Mouse (Mus musculus) ovary, adult 18-20 months (tissue): Measurements from ENCODE around the gene Cx3cr1.
"Not testable (repeated sequence)": the region's sequence is repeated elsewhere in the genome, so short reads cannot be mapped to it uniquely, and the experiment has no call there.

Source experiments
- DNase-seq: peaks from one replicate; pipeline ENCODE4 v3.0.0; 2022; ENCODE audit warnings: low spot score, mixed read lengths

Gene Cx3cr1

GRCm38 (mm10) chr9:120024171-120024570, 45.5 kb downstream of the Cx3cr1 start:
- no peak for DNase-seq

- DNase-seq: no peak
These were observed 46.4 kb downstream of the Cx3cr1 start, which contains the start of gene Xirp1 for GRCm38 (mm10) chr9:120023086-120023811. TSS of gene Xirp1 (minus strand) at chr9:120023598.

- no peak for DNase-seq
These were observed 48.5 kb downstream of the Cx3cr1 start for GRCm38 (mm10) chr9:120021164-120021563.

- peak; percentile 31 for DNase-seq
These were observed 49.3 kb downstream of the Cx3cr1 start for GRCm38 (mm10) chr9:120020285-120020890.

- no peak for DNase-seq
These were observed 52.7 kb downstream of the Cx3cr1 start for GRCm38 (mm10) chr9:120016956-120017355.

- no peak for DNase-seq
These were observed 54.9 kb downstream of the Cx3cr1 start for GRCm38 (mm10) chr9:120014828-120015227.

- DNase-seq: no peak
These were observed 56.3 kb downstream of the Cx3cr1 start for GRCm38 (mm10) chr9:120013251-120013820.

GRCm38 (mm10) chr9:120012781-120013180, 56.9 kb downstream of the Cx3cr1 start:
- DNase-seq: no peak

GRCm38 (mm10) chr9:120012161-120012560, 57.5 kb downstream of the Cx3cr1 start:
- DNase-seq: not testable (repeated sequence)

- peak; percentile 71 for DNase-seq
These were observed 58.1 kb downstream of the Cx3cr1 start for GRCm38 (mm10) chr9:120011533-120011932.

GRCm38 (mm10) chr9:120010781-120011511, 58.7 kb downstream of the Cx3cr1 start:
- peak; percentile 95 for DNase-seq

GRCm38 (mm10) chr9:120009871-120010270, 59.8 kb downstream of the Cx3cr1 start:
- no peak for DNase-seq

- no peak for DNase-seq
These were observed 60.3 kb downstream of the Cx3cr1 start for GRCm38 (mm10) chr9:120009226-120009841.

- no peak for DNase-seq
These were observed 61.8 kb downstream of the Cx3cr1 start for GRCm38 (mm10) chr9:120007833-120008232.

- DNase-seq: no peak
These were observed 63.7 kb downstream of the Cx3cr1 start for GRCm38 (mm10) chr9:120005936-120006335.

GRCm38 (mm10) chr9:120002893-120003292, 66.8 kb downstream of the Cx3cr1 start:
- no peak for DNase-seq

GRCm38 (mm10) chr9:120001945-120002725, 67.5 kb downstream of the Cx3cr1 start:
- DNase-seq: peak; percentile 86

- DNase-seq: no peak
These were observed 68.9 kb downstream of the Cx3cr1 start for GRCm38 (mm10) chr9:120000761-120001160.

GRCm38 (mm10) chr9:119999636-120000035, 70.0 kb downstream of the Cx3cr1 start:
- no peak for DNase-seq

- DNase-seq: no peak
These were observed 70.9 kb downstream of the Cx3cr1 start for GRCm38 (mm10) chr9:119998776-119999175.

GRCm38 (mm10) chr9:119996080-119996479, 73.6 kb downstream of the Cx3cr1 start:
- DNase-seq: no peak
